Mouse (Mus musculus): Measurements from ENCODE around the gene Astl. TPM values are rescaled to one million over a fixed set of nuclear protein-coding genes. Genes with fewer than 3 reads are reported as not detected.
"Not testable (repeated sequence)": the region's sequence is repeated elsewhere in the genome, so short reads cannot be mapped to it uniquely, and the experiment has no call there.

The Astl gene
- total RNA-seq (2015) (0.18 TPM in 1 of 2 replicates, not detected in the other), total RNA-seq (2017) (0.07 TPM in 1 of 2 replicates, not detected in the other)

DNA sequence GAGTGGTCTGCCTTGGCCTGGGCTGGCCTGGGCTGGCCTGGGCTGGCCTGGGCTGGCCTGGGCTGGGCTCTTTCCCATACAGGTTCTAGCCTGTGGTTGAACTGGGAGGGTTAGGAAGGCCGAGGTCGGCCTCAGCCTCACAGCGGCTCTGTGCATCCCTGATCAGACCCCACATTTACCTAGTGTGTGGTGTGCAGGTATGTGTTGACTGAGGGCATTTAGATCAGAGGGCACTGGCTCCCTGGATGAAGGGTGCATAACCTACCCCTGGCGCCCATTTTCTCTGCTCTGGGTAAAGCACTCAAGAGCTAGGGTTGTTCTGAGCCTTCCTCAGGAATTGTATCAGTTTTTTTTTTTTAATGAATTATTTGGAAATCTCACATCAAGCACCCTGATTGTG lies at the start of gene Astl:
Gene Astl, plus strand, starts transcription at position 224 of the 400 bp plus-strand sequence.
- ATAC-seq (ENCODE audit: poor library complexity, severe bottlenecking), result no peak

- ATAC-seq (ENCODE audit: poor library complexity, severe bottlenecking), result no peak
These were observed 46.2 kb upstream of the Astl start for GRCm38 (mm10) chr2:127292250-127292649.

- no peak for ATAC-seq (ENCODE audit: poor library complexity, severe bottlenecking)
These were observed 41.2 kb upstream of the Astl start for GRCm38 (mm10) chr2:127297001-127297805.

GRCm38 (mm10) chr2:127298056-127298455 lies 40.4 kb upstream of the Astl start:
- no peak for ATAC-seq (ENCODE audit: poor library complexity, severe bottlenecking)

DNA sequence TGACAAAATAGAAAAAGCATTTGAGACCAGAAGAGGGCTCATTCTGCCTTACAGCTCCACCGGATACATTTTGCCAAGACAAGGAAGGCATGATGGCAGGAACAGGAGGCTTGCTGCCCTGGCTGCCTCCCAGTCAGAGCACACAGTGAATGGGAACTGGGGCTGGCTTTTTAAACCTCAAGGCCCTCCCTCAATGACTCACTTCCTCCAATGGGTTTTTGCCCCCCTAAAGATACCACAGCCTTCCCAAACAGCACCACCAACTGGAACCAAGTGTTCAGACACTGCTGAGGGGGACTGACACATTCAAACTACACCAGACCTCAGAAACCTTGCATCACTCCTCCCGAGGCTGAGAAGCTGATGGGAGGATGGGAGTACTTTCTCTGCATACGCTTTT lies 37.7 kb upstream of the Astl start:
- peak; percentile 58 for ATAC-seq (ENCODE audit: poor library complexity, severe bottlenecking)

- ATAC-seq (ENCODE audit: poor library complexity, severe bottlenecking), result peak; percentile 96
These were observed 36.6 kb upstream of the Astl start for GRCm38 (mm10) chr2:127301883-127302282.

DNA sequence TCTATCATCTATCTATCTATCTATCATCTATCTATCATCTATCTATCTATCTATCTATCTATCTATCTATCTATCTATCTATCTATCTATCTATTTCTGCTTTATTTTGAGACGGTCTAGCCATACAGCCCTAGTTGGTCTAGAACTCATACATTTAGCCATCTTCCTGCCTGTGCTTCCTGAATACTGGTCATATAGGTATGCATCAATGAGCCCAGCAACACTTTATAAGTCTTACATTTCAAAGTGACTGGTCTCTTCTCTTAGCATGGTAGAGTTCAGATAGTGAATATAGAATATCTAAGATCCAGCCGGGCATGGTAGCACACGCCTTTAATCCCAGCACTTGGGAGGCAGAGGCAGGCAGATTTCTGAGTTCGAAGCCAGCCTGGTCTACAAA lies 34.2 kb upstream of the Astl start:
- ATAC-seq (ENCODE audit: poor library complexity, severe bottlenecking), result not testable (repeated sequence)

- no peak for ATAC-seq (ENCODE audit: poor library complexity, severe bottlenecking)
These were observed 33.7 kb upstream of the Astl start for GRCm38 (mm10) chr2:127304609-127305210.

- no peak for ATAC-seq (ENCODE audit: poor library complexity, severe bottlenecking)
These were observed 32.3 kb upstream of the Astl start for GRCm38 (mm10) chr2:127306123-127306522.

DNA sequence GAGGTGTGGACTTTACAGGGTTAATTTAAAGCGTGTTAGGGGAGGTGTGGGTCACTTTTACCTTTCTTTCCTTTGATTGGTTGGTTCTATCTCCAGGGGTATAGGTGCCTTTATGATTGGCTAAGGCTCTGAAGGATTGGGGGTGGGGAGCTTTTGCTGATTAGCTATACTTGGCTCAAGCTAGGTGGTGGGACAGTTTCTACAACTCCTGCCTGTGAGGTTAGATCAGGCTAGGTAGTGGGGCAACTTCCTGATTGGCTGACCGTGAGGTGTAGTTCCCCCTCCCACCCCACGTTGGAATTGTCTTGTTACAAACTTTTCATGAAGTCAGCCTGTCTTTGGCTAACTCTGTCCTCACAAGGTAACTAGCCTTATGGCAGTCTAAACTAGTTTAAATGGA lies 31.3 kb upstream of the Astl start:
- ATAC-seq (ENCODE audit: poor library complexity, severe bottlenecking), result peak; percentile 66

DNA sequence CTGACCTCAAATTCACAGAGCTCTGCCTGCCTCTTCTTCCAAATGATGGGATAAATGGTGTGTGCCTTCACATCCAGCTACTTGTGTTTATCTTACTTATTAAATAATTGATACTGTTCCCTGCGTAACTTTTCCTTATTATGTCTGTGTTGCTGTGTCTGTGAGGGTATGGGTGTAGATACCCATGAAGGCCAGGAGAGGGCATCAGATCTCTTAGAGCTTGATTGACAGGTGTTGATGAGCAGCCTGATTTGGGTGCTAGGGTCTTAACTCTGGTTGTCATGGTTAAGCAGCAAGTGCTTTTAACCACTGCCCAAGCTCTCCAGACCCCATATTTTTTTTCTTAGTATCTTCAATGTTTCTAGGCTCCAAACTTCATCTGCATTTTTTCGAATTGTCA lies 29.8 kb upstream of the Astl start:
- ATAC-seq (ENCODE audit: poor library complexity, severe bottlenecking), result peak; percentile 58

DNA sequence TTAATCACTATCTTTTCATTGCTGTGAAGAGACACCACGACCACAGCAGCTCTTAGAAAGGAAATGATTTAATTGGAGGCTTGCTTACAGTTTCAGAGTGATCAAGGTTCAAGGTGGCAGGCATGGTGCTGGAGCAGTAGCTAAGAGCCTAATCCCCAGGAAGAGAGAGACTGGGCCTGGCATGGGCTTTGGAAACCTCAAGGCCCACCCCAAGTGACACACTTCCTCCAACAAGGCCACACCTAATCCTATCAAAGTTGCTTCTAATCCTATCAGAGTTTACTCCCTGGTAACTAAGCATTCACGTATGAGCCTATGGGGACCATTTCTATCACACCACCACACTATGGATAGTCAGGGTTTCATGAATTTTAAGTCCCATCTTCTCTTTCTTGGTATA lies 28.2 kb upstream of the Astl start:
- no peak for ATAC-seq (ENCODE audit: poor library complexity, severe bottlenecking)

GRCm38 (mm10) chr2:127310685-127311084 lies 27.8 kb upstream of the Astl start:
- ATAC-seq (ENCODE audit: poor library complexity, severe bottlenecking), result no peak

DNA sequence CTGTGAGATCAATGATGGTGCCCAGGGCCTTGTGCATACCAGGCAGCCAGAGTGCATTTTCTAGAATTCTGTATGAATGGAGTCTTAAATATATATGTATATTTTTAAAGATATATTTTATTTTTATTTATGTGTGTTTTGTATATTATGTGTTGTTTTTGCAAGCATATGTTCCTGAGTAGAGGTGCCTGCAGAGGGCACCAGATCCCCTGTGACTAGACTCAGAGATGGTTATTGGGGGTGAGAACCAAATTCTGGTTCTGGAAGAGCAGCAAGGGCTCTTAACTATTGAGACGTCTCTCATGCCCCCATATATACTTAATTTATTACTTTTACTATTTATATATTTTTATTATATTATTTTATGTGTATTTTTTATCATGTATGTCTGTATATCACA lies 27.2 kb upstream of the Astl start:
- no peak for ATAC-seq (ENCODE audit: poor library complexity, severe bottlenecking)

DNA sequence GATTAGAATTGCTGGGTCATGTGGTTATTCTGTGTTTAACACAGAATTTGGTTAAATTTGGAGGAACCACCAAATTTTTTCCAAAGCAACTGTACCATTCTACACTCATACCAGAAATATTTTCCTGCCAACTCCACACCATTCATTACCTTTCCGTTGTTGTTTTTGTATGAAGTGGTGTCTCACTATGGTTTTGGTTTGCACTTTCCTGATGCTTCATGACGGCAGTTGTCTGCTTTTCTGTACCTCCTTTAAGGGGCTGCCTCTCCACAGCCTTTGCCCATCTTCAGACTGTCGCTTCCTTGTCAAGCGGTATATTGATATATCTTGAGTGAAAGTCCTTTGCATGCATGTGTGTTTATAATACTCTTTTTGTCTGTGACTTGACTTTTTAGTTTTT lies 25.6 kb upstream of the Astl start:
- no peak for ATAC-seq (ENCODE audit: poor library complexity, severe bottlenecking)

DNA sequence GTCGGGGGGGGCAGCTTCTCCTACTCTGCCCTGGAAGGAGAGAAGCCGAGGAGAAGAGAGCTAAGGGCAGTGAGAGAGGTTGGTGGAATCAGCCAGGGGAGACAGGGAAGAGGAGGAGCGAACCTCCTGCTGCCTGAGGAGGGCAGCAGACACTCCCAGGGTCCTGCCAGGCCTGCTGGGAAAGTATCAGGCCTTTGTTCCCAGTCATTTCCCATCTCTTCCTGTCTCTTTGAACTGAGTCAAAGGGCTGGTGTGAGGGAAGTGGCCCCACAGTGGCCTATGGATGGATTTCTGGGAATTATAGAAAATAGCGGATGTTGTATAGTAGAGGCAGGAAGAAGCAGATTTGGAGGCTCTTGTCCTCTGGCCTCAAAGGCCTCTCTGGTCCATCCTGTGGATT lies 24.6 kb upstream of the Astl start:
- no peak for ATAC-seq (ENCODE audit: poor library complexity, severe bottlenecking)

DNA sequence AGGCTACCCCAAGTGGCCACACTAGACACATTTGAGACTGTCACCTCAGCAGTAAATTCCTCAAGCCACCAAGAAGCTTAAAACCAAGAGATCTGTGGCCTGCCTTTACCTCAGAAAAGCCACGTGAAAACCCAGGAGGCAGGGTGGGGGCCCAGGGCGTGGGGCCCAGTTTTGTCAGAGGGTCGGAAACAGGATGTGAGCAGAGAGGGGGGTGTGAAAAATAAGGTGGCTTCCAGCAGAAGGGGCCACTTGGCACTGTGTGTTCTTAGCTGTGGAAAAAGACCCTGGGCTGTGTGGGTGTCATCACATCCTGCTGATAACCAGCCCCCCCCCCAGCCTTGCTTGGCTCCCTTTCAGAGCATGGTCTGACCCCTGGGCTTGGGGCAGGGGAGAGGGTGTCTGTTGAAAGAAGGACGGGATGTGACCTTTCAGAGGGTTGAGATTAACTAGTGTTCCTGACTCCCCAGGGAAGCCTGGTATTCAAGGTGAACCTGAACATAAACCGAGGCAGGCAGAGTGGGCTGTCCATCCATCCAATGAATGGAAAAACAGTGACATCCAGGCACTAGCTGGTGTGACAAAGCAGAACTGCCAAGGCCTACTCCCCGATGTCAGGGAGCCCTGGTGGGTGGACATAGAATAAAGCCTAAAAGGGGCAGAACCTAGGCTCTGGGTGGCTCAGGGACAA lies 23.8 kb upstream of the Astl start:
- peak; percentile 65 for ATAC-seq (ENCODE audit: poor library complexity, severe bottlenecking)

DNA sequence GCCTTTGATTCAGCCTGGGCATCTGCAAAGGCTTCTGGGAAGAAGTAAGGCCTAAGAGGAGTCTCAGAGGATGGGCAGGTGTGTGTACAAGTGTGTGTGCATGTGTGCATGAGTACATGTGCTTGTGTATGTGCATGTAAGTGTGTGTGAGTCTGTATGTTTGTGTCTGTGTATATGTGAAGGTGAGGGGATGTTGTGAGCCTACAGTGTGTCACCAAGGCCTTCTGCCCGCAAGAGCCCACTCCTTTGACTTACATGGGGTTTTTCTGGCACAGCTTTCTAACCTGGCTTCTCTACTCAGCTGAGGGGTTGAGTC lies 23.3 kb upstream of the Astl start:
- ATAC-seq (ENCODE audit: poor library complexity, severe bottlenecking), result no peak

DNA sequence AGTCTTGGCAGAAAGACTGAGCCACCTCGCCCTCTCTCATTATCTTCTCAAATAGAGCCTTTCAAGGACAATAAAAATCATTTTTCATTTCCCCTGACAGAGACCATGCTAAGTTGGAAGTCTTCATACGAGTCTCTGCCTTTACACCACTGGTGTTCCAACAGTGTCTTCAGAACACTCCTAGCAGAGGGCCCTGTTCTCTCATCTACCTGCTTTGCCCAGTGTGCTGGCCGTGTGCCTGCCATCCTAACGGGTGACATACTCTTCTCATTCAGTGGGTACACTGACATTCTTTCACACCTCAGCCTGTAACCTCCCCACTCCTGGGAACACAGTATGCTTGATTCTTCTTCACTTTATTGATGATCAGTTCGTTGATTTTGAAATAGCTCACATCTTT lies 22.0 kb upstream of the Astl start:
- ATAC-seq (ENCODE audit: poor library complexity, severe bottlenecking), result no peak

DNA sequence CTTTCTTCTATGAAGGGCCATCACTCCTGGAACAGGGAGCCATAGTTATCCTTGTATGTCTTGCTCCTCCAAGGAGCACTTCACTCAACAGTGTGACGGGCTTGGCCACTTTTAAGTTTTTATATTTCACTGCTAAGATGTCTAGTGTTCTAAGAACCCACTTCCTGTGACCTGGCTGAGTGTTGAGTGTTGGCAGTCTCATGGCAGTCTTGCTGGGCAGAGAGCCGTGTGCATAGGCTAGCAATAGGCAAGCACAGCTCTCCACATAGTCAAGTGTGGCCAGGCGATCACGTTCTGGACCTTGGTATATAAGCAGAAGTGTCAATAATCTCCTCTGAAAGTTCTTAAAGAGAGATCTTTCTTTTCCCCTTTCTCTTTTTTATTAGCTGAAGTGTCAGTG lies 20.3 kb upstream of the Astl start:
- ATAC-seq (ENCODE audit: poor library complexity, severe bottlenecking), result peak; percentile 18; the same call in 1 of the 2 replicates

GRCm38 (mm10) chr2:127319071-127319470 lies 19.4 kb upstream of the Astl start:
- ATAC-seq (ENCODE audit: poor library complexity, severe bottlenecking), result no peak

- peak; percentile 36 for ATAC-seq (ENCODE audit: poor library complexity, severe bottlenecking)
These were observed 15.7 kb upstream of the Astl start for GRCm38 (mm10) chr2:127322671-127323285.
